10 mouse cellular contexts compared by ENCODE assay signal in genomic region chr3:94783462-94783931, GRCm38 (mm10). TPM values are rescaled to one million over a fixed set of nuclear protein-coding genes. Genes with fewer than 3 reads are reported as not detected.
DNase-seq lines count a peak whose midpoint lies in the region; ATAC-seq and TF ChIP-seq lines count a peak whose summit lies in the region.
"Had no signal": no experiment of that assay in that cellular context is flagged by ENCODE, and none has a peak within 500 bp of the region (broad histone marks: within the 10 kb centered on the region; RNA-seq: fewer than 3 reads in every experiment).

No protein-coding gene starts in this region.

- no peak for TF ChIP-seq CTCF in gastrocnemius, adult 2 months (IDR thresholded peaks at IDR 0.05)

- WGBS in midbrain, embryonic 11.5 days, result 63% methylated on average over 5 of the region's 5 CpGs
- 51% methylated on average over 5 of the region's 5 CpGs for WGBS in midbrain, embryonic 13.5 days
- 51% methylated on average over 5 of the region's 5 CpGs for WGBS in intestine, embryonic 14.5 days
- WGBS in liver, embryonic 11.5 days, result 55% methylated on average over 5 of the region's 5 CpGs
- 43% methylated on average over 5 of the region's 5 CpGs for WGBS in stomach, embryonic 16.5 days

- no peak overlapping the region for H3K27ac ChIP-seq in midbrain, embryonic 11.5 days (ENCODE audit: low read depth, low read length)
- H3K27ac ChIP-seq in midbrain, embryonic 13.5 days, result no peak overlapping the region
- H3K27ac ChIP-seq in intestine, embryonic 14.5 days (ENCODE audit: low read depth), result peak overlapping the region; percentile 80
- peak overlapping the region; percentile 34; the same call in 1 of the 2 replicates for H3K27ac ChIP-seq in liver, embryonic 11.5 days (ENCODE audit: low read depth, low read length)
- H3K27ac ChIP-seq in stomach, embryonic 16.5 days (ENCODE audit: low read length), result peak overlapping the region; percentile 97
- no peak overlapping the region for H3K27ac ChIP-seq in gastrocnemius, adult 2 months
- H3K27ac ChIP-seq: forebrain, embryonic 13.5 days had no signal

- H3K4me3 ChIP-seq in midbrain, embryonic 11.5 days (ENCODE audit: low read depth, low read length), result no peak overlapping the region
- H3K4me3 ChIP-seq in midbrain, embryonic 13.5 days (replicated peaks), result no peak overlapping the region
- H3K4me3 ChIP-seq in intestine, embryonic 14.5 days (ENCODE audit: low read depth, low read length), result no peak overlapping the region
- H3K4me3 ChIP-seq in liver, embryonic 11.5 days (ENCODE audit: low read depth, low read length), result no peak overlapping the region
- H3K4me3 ChIP-seq in stomach, embryonic 16.5 days (replicated peaks; ENCODE audit: low read length), result peak overlapping the region; percentile 25
- H3K4me3 ChIP-seq in gastrocnemius, adult 2 months, result no peak overlapping the region
- H3K4me3 ChIP-seq: forebrain, embryonic 13.5 days; myocyte had no signal

- intact Hi-C loops in gastrocnemius, adult 2 months (cut with DNase I), result no loop called here

- no peak overlapping the region for H3K9ac ChIP-seq in midbrain, embryonic 11.5 days (ENCODE audit: low read length)
- no peak overlapping the region for H3K9ac ChIP-seq in midbrain, embryonic 13.5 days (replicated peaks)
- no peak overlapping the region for H3K9ac ChIP-seq in intestine, embryonic 14.5 days (ENCODE audit: low read length)
- H3K9ac ChIP-seq in liver, embryonic 11.5 days (ENCODE audit: low read depth, low read length), result no peak overlapping the region
- peak overlapping the region; percentile 50; the same call in 1 of the 2 replicates for H3K9ac ChIP-seq in stomach, embryonic 16.5 days (ENCODE audit: low read length)
- H3K9ac ChIP-seq: forebrain, embryonic 13.5 days had no signal

- no peaks in the 10 kb centered on the region for H3K9me3 ChIP-seq in midbrain, embryonic 11.5 days (ENCODE audit: control insufficient read depth, low read length)
- H3K9me3 ChIP-seq in midbrain, embryonic 13.5 days, result no peaks in the 10 kb centered on the region
- no peaks in the 10 kb centered on the region for H3K9me3 ChIP-seq in intestine, embryonic 14.5 days (ENCODE audit: control insufficient read depth, low read length)
- no peaks in the 10 kb centered on the region for H3K9me3 ChIP-seq in liver, embryonic 11.5 days (ENCODE audit: control insufficient read depth, low read length)
- H3K9me3 ChIP-seq in stomach, embryonic 16.5 days (replicated peaks; ENCODE audit: control insufficient read depth, low read length), result no peaks in the 10 kb centered on the region
- H3K9me3 ChIP-seq: forebrain, embryonic 13.5 days had no signal

- peaks cover 4% of the 10 kb centered on the region for H3K4me1 ChIP-seq in midbrain, embryonic 11.5 days (ENCODE audit: control insufficient read depth, insufficient read depth, low read length)
- H3K4me1 ChIP-seq in midbrain, embryonic 13.5 days (replicated peaks), result peaks cover 21% of the 10 kb centered on the region
- peaks cover 8% of the 10 kb centered on the region for H3K4me1 ChIP-seq in intestine, embryonic 14.5 days (replicated peaks; ENCODE audit: control insufficient read depth, insufficient read depth, low read length)
- H3K4me1 ChIP-seq in liver, embryonic 11.5 days (replicated peaks; ENCODE audit: control insufficient read depth, insufficient read depth, low read length), result 0 out of 2 replicates have a peak, but pooled peaks cover 5% of the 10 kb centered on the region
- H3K4me1 ChIP-seq in stomach, embryonic 16.5 days (ENCODE audit: control insufficient read depth, insufficient read depth, low read length), result peaks cover 2% of the 10 kb centered on the region; the same call in 1 of the 2 replicates

- H3K36me3 ChIP-seq in midbrain, embryonic 11.5 days (ENCODE audit: control insufficient read depth, insufficient read depth, low read length), result no peaks in the 10 kb centered on the region
- no peaks in the 10 kb centered on the region for H3K36me3 ChIP-seq in midbrain, embryonic 13.5 days
- H3K36me3 ChIP-seq in intestine, embryonic 14.5 days (ENCODE audit: control insufficient read depth, insufficient read depth, low read length), result no peaks in the 10 kb centered on the region
- H3K36me3 ChIP-seq in liver, embryonic 11.5 days (ENCODE audit: control insufficient read depth, insufficient read depth, low read length), result no peaks in the 10 kb centered on the region
- H3K36me3 ChIP-seq in stomach, embryonic 16.5 days (ENCODE audit: control insufficient read depth, insufficient read depth, low read length), result no peaks in the 10 kb centered on the region

- no peak overlapping the region for H3K4me2 ChIP-seq in midbrain, embryonic 11.5 days
- no peak overlapping the region for H3K4me2 ChIP-seq in midbrain, embryonic 13.5 days (replicated peaks)
- peak overlapping the region; percentile 85 for H3K4me2 ChIP-seq in intestine, embryonic 14.5 days (ENCODE audit: low read length)
- peak overlapping the region; percentile 41 for H3K4me2 ChIP-seq in liver, embryonic 11.5 days
- H3K4me2 ChIP-seq in stomach, embryonic 16.5 days (ENCODE audit: low read depth, low read length), result peak overlapping the region; percentile 84
- H3K4me2 ChIP-seq: forebrain, embryonic 13.5 days had no signal

- H3K27me3 ChIP-seq in midbrain, embryonic 11.5 days (ENCODE audit: control insufficient read depth, insufficient read depth, low read length), result peaks cover 5% of the 10 kb centered on the region; the same call in 1 of the 2 replicates
- H3K27me3 ChIP-seq in midbrain, embryonic 13.5 days, result peaks cover 6% of the 10 kb centered on the region; the same call in 1 of the 2 replicates
- H3K27me3 ChIP-seq in intestine, embryonic 14.5 days (replicated peaks; ENCODE audit: control insufficient read depth, insufficient read depth, low read length), result no peaks in the 10 kb centered on the region
- H3K27me3 ChIP-seq in liver, embryonic 11.5 days (replicated peaks; ENCODE audit: control insufficient read depth, insufficient read depth, low read length), result peaks cover 24% of the 10 kb centered on the region
- H3K27me3 ChIP-seq in stomach, embryonic 16.5 days (ENCODE audit: control insufficient read depth, insufficient read depth, low read length), result no peaks in the 10 kb centered on the region
- H3K27me3 ChIP-seq: forebrain, embryonic 13.5 days had no signal

- DNase-seq in midbrain, embryonic 11.5 days (ENCODE audit: low spot score, missing footprints), result peak; percentile 56
- peak; percentile 73 for DNase-seq in intestine, embryonic 14.5 days (ENCODE audit: low spot score)
- DNase-seq in liver, embryonic 11.5 days (ENCODE audit: low spot score), result peak; percentile 46
- DNase-seq in gastrocnemius, adult 2 months, result no peak
- no peak for DNase-seq in ovary, postnatal 36 days (ENCODE audit: low spot score)
- DNase-seq in ovary, adult 18-20 months (ENCODE audit: low spot score), result no peak

- ATAC-seq in midbrain, embryonic 11.5 days (ENCODE audit: low FRiP score), result no peak
- no peak for ATAC-seq in midbrain, embryonic 13.5 days
- peak; percentile 77 for ATAC-seq in intestine, embryonic 14.5 days (replicated peaks; ENCODE audit: low FRiP score, low TSS enrichment, low read depth)
- ATAC-seq in liver, embryonic 11.5 days (replicated peaks; ENCODE audit: low FRiP score), result peak; percentile 51
- ATAC-seq in stomach, embryonic 16.5 days (ENCODE audit: insufficient read depth, low FRiP score), result peak; percentile 73
- ATAC-seq: forebrain, embryonic 13.5 days had no signal

RNA-seq across cellular contexts. Expression of gene Cgn, which starts 2.8 kb away (rescaled TPM):
- 2.3 and 2.9 TPM in 2 replicates for polyA plus RNA-seq in midbrain, embryonic 11.5 days (2014; fragmentation: Nextera tagmentation; extraction: Ambion mirVana)
- polyA plus RNA-seq in midbrain, embryonic 13.5 days (2015; fragmentation: Nextera tagmentation; extraction: Ambion mirVana), result 5.3 and 6.0 TPM in 2 replicates
- 38.9 and 41.9 TPM in 2 replicates for polyA plus RNA-seq in intestine, embryonic 14.5 days (2014; fragmentation: Nextera tagmentation; extraction: Ambion mirVana)
- 10.6 and 11.5 TPM in 2 replicates for polyA plus RNA-seq in liver, embryonic 11.5 days (2014; fragmentation: Nextera tagmentation; extraction: Ambion mirVana)
- polyA plus RNA-seq in stomach, embryonic 16.5 days (2015; fragmentation: Nextera tagmentation; extraction: Ambion mirVana), result 47.9 and 54.0 TPM in 2 replicates
- total RNA-seq in gastrocnemius, adult 2 months (2021), result under 1 TPM in 1 of 2 experiments, not detected in 1; 0.08 TPM

RNA-seq across cellular contexts. Expression of gene Pogz, which starts 53.9 kb away (rescaled TPM):
- 24.1 and 24.2 TPM in 2 replicates for polyA plus RNA-seq in midbrain, embryonic 11.5 days (2014; fragmentation: Nextera tagmentation; extraction: Ambion mirVana)
- polyA plus RNA-seq in midbrain, embryonic 13.5 days (2015; fragmentation: Nextera tagmentation; extraction: Ambion mirVana), result 26.9 and 27.3 TPM in 2 replicates
- polyA plus RNA-seq in intestine, embryonic 14.5 days (2014; fragmentation: Nextera tagmentation; extraction: Ambion mirVana), result 19.6 and 19.9 TPM in 2 replicates
- 12.2 and 12.7 TPM in 2 replicates for polyA plus RNA-seq in liver, embryonic 11.5 days (2014; fragmentation: Nextera tagmentation; extraction: Ambion mirVana)
- polyA plus RNA-seq in stomach, embryonic 16.5 days (2015; fragmentation: Nextera tagmentation; extraction: Ambion mirVana), result 12.4 and 13.6 TPM in 2 replicates
- 10 to 100 TPM; 14.9 to 18.4 TPM for total RNA-seq in gastrocnemius, adult 2 months (2021)

Comparison
In these comparisons a context has a peak if more than half of its experiments do, and no peak if none do; other contexts are left out.
1. ATAC-seq: peak in intestine, embryonic 14.5 days (single experiment), liver, embryonic 11.5 days (single experiment) and stomach, embryonic 16.5 days (single experiment); none in midbrain, embryonic 11.5 days (single experiment) and midbrain, embryonic 13.5 days (single experiment).
2. DNase-seq: peak in midbrain, embryonic 11.5 days (single experiment), intestine, embryonic 14.5 days (single experiment) and liver, embryonic 11.5 days (single experiment); none in gastrocnemius, adult 2 months (single experiment), ovary, postnatal 36 days (single experiment) and ovary, adult 18-20 months (single experiment).
3. H3K27ac ChIP-seq: peak in intestine, embryonic 14.5 days (single experiment), liver, embryonic 11.5 days (single experiment) and stomach, embryonic 16.5 days (single experiment); none in midbrain, embryonic 11.5 days (single experiment), midbrain, embryonic 13.5 days (single experiment) and gastrocnemius, adult 2 months (single experiment).
4. H3K4me2 ChIP-seq: peak in intestine, embryonic 14.5 days (single experiment), liver, embryonic 11.5 days (single experiment) and stomach, embryonic 16.5 days (single experiment); none in midbrain, embryonic 11.5 days (single experiment) and midbrain, embryonic 13.5 days (single experiment).